Mouse (Mus musculus): ENCODE measurements at regions not wholly inside any gene's neighbourhood (a gene's known extent, or its start where the extent isn't known, plus 50 kb on each side); places are given as distances from the start of the nearest gene placed in this dataset.

- 0 out of 2 replicates have a peak, but pooled peaks cover 4% of the 10 kb centered on the region for H3K4me1 ChIP-seq
- DNase-seq (ENCODE audit: low spot score), result no peak
- no peak overlapping the region for H3K27ac ChIP-seq (replicated peaks)
- WGBS, result 90% methylated on average over 8 of the region's 8 CpGs
- H3K9me3 ChIP-seq, result no peaks in the 10 kb centered on the region
- H3K4me3 ChIP-seq, result no peak overlapping the region
- no peaks in the 10 kb centered on the region for H3K36me3 ChIP-seq (replicated peaks)
- peaks cover 5% of the 10 kb centered on the region; the same call in 1 of the 2 replicates for H3K27me3 ChIP-seq (replicated peaks; ENCODE audit: low read depth, poor library complexity, severe bottlenecking)
Observed at GRCm38 (mm10) chr9:61189295-61189694, 182.9 kb upstream of the Tle3 start.

GRCm38 (mm10) chr9:61199077-61199753 is 173.0 kb upstream of the Tle3 start:
- Histone ChIP-seq H3K4me1 (peaks cover 41% of the 10 kb centered on the region), H3K27ac (replicated peaks) (no peak overlapping the region; the same call in 1 of the 2 replicates), H3K9me3 (no peaks in the 10 kb centered on the region), H3K4me3 (no peak overlapping the region), H3K36me3 (replicated peaks) (no peaks in the 10 kb centered on the region), H3K27me3 (replicated peaks; ENCODE audit: low read depth, poor library complexity, severe bottlenecking) (peaks cover 76% of the 10 kb centered on the region)
- peak; percentile 21 for DNase-seq (ENCODE audit: low spot score)
- 39% methylated on average over 4 of the region's 4 CpGs for WGBS

GRCm38 (mm10) chr9:61199891-61200290 is 172.3 kb upstream of the Tle3 start:
- no peaks in the 10 kb centered on the region for H3K9me3 ChIP-seq
- peaks cover 75% of the 10 kb centered on the region for H3K27me3 ChIP-seq (replicated peaks; ENCODE audit: low read depth, poor library complexity, severe bottlenecking)
- peaks cover 41% of the 10 kb centered on the region for H3K4me1 ChIP-seq
- DNase-seq (ENCODE audit: low spot score), result peak; percentile 30
- WGBS, result 25% methylated on average over 8 of the region's 8 CpGs
- no peak overlapping the region for H3K4me3 ChIP-seq
- no peaks in the 10 kb centered on the region for H3K36me3 ChIP-seq (replicated peaks)
- peak overlapping the region; percentile 19; the same call in 1 of the 2 replicates for H3K27ac ChIP-seq (replicated peaks)

- peak; percentile 36 for DNase-seq (ENCODE audit: low spot score)
- peak overlapping the region; percentile 19; the same call in 1 of the 2 replicates for H3K27ac ChIP-seq (replicated peaks)
- WGBS, result 26% methylated on average over 5 of the region's 5 CpGs
- peaks cover 70% of the 10 kb centered on the region for H3K27me3 ChIP-seq (replicated peaks; ENCODE audit: low read depth, poor library complexity, severe bottlenecking)
- no peaks in the 10 kb centered on the region for H3K36me3 ChIP-seq (replicated peaks)
- H3K9me3 ChIP-seq, result no peaks in the 10 kb centered on the region
- peaks cover 44% of the 10 kb centered on the region for H3K4me1 ChIP-seq
- H3K4me3 ChIP-seq, result no peak overlapping the region
Observed at GRCm38 (mm10) chr9:61200295-61200955, 171.7 kb upstream of the Tle3 start.

- H3K9me3 ChIP-seq, result no peaks in the 10 kb centered on the region
- DNase-seq (ENCODE audit: low spot score), result no peak
- 78% methylated on average over 8 of the region's 8 CpGs for WGBS
Observed at GRCm38 (mm10) chr9:61205049-61205448, 167.1 kb upstream of the Tle3 start.

GRCm38 (mm10) chr9:61206725-61207365 is 165.3 kb upstream of the Tle3 start:
- 75% methylated on average over 13 of the region's 13 CpGs for WGBS

More at GRCm38 (mm10) chr9:61205049-61205448, 167.1 kb upstream of the Tle3 start:
- Histone ChIP-seq H3K4me3 (no peak overlapping the region), H3K36me3 (replicated peaks) (no peaks in the 10 kb centered on the region), H3K27ac (replicated peaks) (0 out of 2 replicates have a peak overlapping the region, but pooled peaks have one; percentile 46), H3K27me3 (replicated peaks; ENCODE audit: low read depth, poor library complexity, severe bottlenecking) (peaks cover 68% of the 10 kb centered on the region), H3K4me1 (peaks cover 55% of the 10 kb centered on the region)

GRCm38 (mm10) chr9:61207423-61208150 is 164.6 kb upstream of the Tle3 start:
- no peak for DNase-seq (ENCODE audit: low spot score)
- 86% methylated on average over 13 of the region's 13 CpGs for WGBS
- peaks cover 34% of the 10 kb centered on the region for H3K4me1 ChIP-seq
- no peak overlapping the region for H3K4me3 ChIP-seq
- no peaks in the 10 kb centered on the region for H3K36me3 ChIP-seq (replicated peaks)
- H3K27ac ChIP-seq (replicated peaks), result no peak overlapping the region
- H3K9me3 ChIP-seq, result no peaks in the 10 kb centered on the region
- peaks cover 72% of the 10 kb centered on the region for H3K27me3 ChIP-seq (replicated peaks; ENCODE audit: low read depth, poor library complexity, severe bottlenecking)

More at GRCm38 (mm10) chr9:61206725-61207365, 165.3 kb upstream of the Tle3 start:
- H3K27me3 ChIP-seq (replicated peaks; ENCODE audit: low read depth, poor library complexity, severe bottlenecking), result peaks cover 69% of the 10 kb centered on the region
- DNase-seq (ENCODE audit: low spot score), result no peak
- H3K27ac ChIP-seq (replicated peaks), result no peak overlapping the region
- H3K4me3 ChIP-seq, result no peak overlapping the region
- H3K4me1 ChIP-seq, result peaks cover 39% of the 10 kb centered on the region
- H3K36me3 ChIP-seq (replicated peaks), result no peaks in the 10 kb centered on the region
- no peaks in the 10 kb centered on the region for H3K9me3 ChIP-seq

GRCm38 (mm10) chr9:61211627-61212026 is 160.5 kb upstream of the Tle3 start:
- H3K27me3 ChIP-seq (replicated peaks; ENCODE audit: low read depth, poor library complexity, severe bottlenecking), result peaks cover 60% of the 10 kb centered on the region

GRCm38 (mm10) chr9:61214943-61215342 is 157.2 kb upstream of the Tle3 start:
- Histone ChIP-seq H3K4me3 (no peak overlapping the region), H3K27ac (replicated peaks) (no peak overlapping the region), H3K27me3 (replicated peaks; ENCODE audit: low read depth, poor library complexity, severe bottlenecking) (peaks cover 70% of the 10 kb centered on the region), H3K36me3 (replicated peaks) (no peaks in the 10 kb centered on the region), H3K9me3 (no peaks in the 10 kb centered on the region), H3K4me1 (peaks cover 24% of the 10 kb centered on the region)
- DNase-seq (ENCODE audit: low spot score), result peak; percentile 31
- WGBS, result 55% methylated on average over 6 of the region's 6 CpGs

More at GRCm38 (mm10) chr9:61211627-61212026, 160.5 kb upstream of the Tle3 start:
- Histone ChIP-seq H3K27ac (replicated peaks) (no peak overlapping the region), H3K36me3 (replicated peaks) (no peaks in the 10 kb centered on the region), H3K4me1 (peaks cover 34% of the 10 kb centered on the region), H3K4me3 (no peak overlapping the region), H3K9me3 (no peaks in the 10 kb centered on the region)
- DNase-seq (ENCODE audit: low spot score), result no peak
- WGBS, result 66% methylated on average over 4 of the region's 4 CpGs

- Histone ChIP-seq H3K4me3 (no peak overlapping the region), H3K36me3 (replicated peaks) (no peaks in the 10 kb centered on the region), H3K4me1 (peaks cover 27% of the 10 kb centered on the region), H3K27me3 (replicated peaks; ENCODE audit: low read depth, poor library complexity, severe bottlenecking) (peaks cover 69% of the 10 kb centered on the region), H3K9me3 (no peaks in the 10 kb centered on the region), H3K27ac (replicated peaks) (peak overlapping the region; percentile 40; the same call in 1 of the 2 replicates)
- no peak for DNase-seq (ENCODE audit: low spot score)
- WGBS, result 83% methylated on average over 13 of the region's 13 CpGs
Observed at GRCm38 (mm10) chr9:61216012-61216770, 156.0 kb upstream of the Tle3 start.

- no peak overlapping the region for H3K27ac ChIP-seq (replicated peaks)
- no peak overlapping the region for H3K4me3 ChIP-seq
- WGBS, result 84% methylated on average over 9 of the region's 9 CpGs
- no peaks in the 10 kb centered on the region for H3K9me3 ChIP-seq
- H3K36me3 ChIP-seq (replicated peaks), result no peaks in the 10 kb centered on the region
- H3K27me3 ChIP-seq (replicated peaks; ENCODE audit: low read depth, poor library complexity, severe bottlenecking), result peaks cover 63% of the 10 kb centered on the region
- DNase-seq (ENCODE audit: low spot score), result no peak
- H3K4me1 ChIP-seq, result peaks cover 31% of the 10 kb centered on the region
Observed at GRCm38 (mm10) chr9:61220017-61220416, 152.1 kb upstream of the Tle3 start.
